Mouse (Mus musculus): ENCODE results near the gene Hal. TPM values are rescaled to one million over a fixed set of nuclear protein-coding genes. Genes with fewer than 3 reads are reported as not detected.

Hal gene
- polyA plus RNA-seq (2015; fragmentation: Nextera tagmentation; extraction: Ambion mirVana): 0.25 TPM in 1 of 2 replicates, not detected in the other

DNA sequence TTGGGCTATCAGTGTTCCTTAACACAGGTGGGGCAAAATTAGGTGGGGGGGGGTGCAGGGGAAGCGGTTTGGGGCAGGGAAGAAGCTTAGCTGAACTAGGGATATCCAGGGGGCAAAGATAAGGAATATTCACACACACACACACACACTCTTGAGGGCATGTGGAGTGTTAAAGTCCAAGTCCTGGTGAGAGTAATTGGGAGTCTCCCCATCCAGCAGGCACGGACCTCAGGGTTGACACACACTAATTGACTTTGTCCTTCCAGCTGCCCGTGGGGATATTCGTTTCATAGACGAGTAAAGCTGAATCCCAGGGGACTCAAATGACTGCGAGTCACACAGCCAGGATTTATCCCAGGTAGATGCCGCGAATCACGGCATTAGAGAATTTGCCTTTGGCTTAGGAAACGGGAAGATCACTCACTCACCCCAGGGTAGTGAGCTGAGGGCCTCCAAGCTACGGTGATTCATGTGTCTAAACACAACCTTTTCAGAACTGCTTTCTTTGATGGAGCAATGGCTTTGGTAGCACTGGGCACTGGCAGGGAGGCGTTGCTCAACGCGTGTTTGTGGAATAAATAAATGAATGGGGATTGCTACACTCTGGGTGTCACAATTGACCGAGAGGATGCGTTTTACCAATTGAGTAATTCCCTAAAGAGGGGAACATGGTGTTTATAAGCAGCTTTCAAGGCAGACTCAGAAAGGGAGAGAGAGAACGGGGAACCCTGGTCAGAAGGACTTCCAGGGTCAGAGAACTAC, at the start of gene Hal:
Hal (plus strand) TSS at position 703 of the 762 bp plus-strand sequence.
- WGBS: 63% methylated on average over 17 of the region's 17 CpGs
- H3K4me3 ChIP-seq (ENCODE audit: low read length): no peak within 1 kb of the TSS

DNA sequence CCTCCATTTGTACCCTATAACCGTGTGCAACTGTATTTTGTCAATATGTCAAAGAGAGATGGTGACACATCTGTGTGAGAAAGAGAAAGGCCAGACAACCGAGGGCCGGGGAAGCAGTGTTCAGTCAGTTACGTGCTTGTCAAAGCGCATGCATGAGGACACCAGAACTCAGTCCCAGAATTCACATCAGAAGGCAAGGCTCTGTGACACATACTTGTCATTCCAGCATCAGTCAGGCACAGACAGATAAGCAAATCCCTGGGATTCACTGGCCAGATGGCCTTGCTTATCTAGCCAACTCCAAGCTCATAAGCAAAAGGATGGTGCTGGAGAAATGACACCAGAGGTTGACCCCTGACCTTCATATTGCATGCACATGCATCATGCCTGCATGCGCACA, 47.1 kb upstream of the Hal start:
- Histone ChIP-seq H3K27me3 (ENCODE audit: insufficient read depth, low read length) (no peaks in the 10 kb centered on the region), H3K4me3 (ENCODE audit: low read length) (no peak overlapping the region), H3K9me3 (ENCODE audit: low read length) (no peaks in the 10 kb centered on the region), H3K36me3 (ENCODE audit: insufficient read depth, low read length) (no peaks in the 10 kb centered on the region), H3K27ac (ENCODE audit: low read length) (no peak overlapping the region), H3K9ac (replicated peaks; ENCODE audit: low read length) (no peak overlapping the region), H3K4me1 (ENCODE audit: insufficient read depth, low read length) (0 out of 2 replicates have a peak, but pooled peaks cover 8% of the 10 kb centered on the region), H3K4me2 (replicated peaks; ENCODE audit: low read depth, low read length) (no peak overlapping the region)
- no peak for ATAC-seq (ENCODE audit: low FRiP score, low TSS enrichment)
- 83% methylated on average over 6 of the region's 6 CpGs for WGBS

More for the DNA sequence above, at the start of gene Hal:
- Histone ChIP-seq H3K36me3 (ENCODE audit: insufficient read depth, low read length) (peaks cover 4% of the 10 kb centered on the region), H3K9ac (replicated peaks; ENCODE audit: low read length) (no peak within 1 kb of the TSS), H3K27ac (ENCODE audit: low read length) (no peak within 1 kb of the TSS), H3K4me1 (ENCODE audit: insufficient read depth, low read length) (0 out of 2 replicates have a peak, but pooled peaks cover 6% of the 10 kb centered on the region), H3K9me3 (ENCODE audit: low read length) (no peaks in the 10 kb centered on the region), H3K4me2 (replicated peaks; ENCODE audit: low read depth, low read length) (no peak within 1 kb of the TSS), H3K27me3 (ENCODE audit: insufficient read depth, low read length) (no peaks in the 10 kb centered on the region)
- ATAC-seq (ENCODE audit: low FRiP score, low TSS enrichment): no peak

DNA sequence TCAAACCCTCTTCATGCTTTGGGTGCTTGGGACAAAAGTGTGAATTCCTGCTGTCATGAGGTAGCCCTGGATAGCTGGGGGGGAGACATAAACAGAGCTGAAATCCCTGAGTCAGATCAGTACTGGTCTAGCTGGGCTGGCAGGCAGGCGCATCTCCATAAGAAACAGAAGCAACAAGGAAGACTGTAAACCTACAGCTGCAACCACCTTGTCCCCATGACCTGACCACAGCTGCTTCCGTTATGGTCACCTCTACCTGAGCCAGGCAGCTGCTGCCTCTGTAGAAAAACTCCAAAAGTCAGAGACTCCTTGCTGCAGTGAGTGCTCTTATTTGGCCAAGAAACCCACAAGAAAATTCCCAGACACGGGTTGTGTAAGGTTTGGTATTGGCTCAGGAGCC, 46.4 kb upstream of the Hal start:
- Histone ChIP-seq H3K9me3 (ENCODE audit: low read length) (no peaks in the 10 kb centered on the region), H3K4me2 (replicated peaks; ENCODE audit: low read depth, low read length) (no peak overlapping the region), H3K9ac (replicated peaks; ENCODE audit: low read length) (no peak overlapping the region), H3K4me3 (ENCODE audit: low read length) (no peak overlapping the region), H3K4me1 (ENCODE audit: insufficient read depth, low read length) (0 out of 2 replicates have a peak, but pooled peaks cover 4% of the 10 kb centered on the region), H3K36me3 (ENCODE audit: insufficient read depth, low read length) (no peaks in the 10 kb centered on the region), H3K27ac (ENCODE audit: low read length) (no peak overlapping the region), H3K27me3 (ENCODE audit: insufficient read depth, low read length) (no peaks in the 10 kb centered on the region)
- 84% methylated on average over 3 of the region's 3 CpGs for WGBS
- no peak for ATAC-seq (ENCODE audit: low FRiP score, low TSS enrichment)

DNA sequence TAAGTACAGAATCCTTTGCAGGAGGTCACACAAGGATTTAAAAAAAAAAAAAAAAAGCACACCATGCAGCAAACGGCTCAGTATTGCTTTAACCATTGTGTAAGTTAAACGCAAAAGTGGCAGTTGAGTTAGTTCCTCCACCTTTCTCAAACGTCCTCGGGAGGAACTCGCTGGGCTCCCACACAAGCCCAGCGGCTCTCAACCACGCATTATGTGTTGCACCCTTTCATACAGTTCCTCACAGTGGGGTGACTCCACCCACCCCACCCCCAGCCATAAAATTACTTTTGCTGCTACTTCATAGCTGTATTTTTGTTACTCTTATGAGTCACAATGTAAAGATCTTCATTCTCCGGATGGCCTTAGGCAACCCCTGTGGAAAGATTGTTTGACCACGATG, 44.2 kb upstream of the Hal start:
- Histone ChIP-seq H3K4me1 (ENCODE audit: insufficient read depth, low read length) (no peaks in the 10 kb centered on the region), H3K4me2 (replicated peaks; ENCODE audit: low read depth, low read length) (no peak overlapping the region), H3K36me3 (ENCODE audit: insufficient read depth, low read length) (no peaks in the 10 kb centered on the region), H3K27me3 (ENCODE audit: insufficient read depth, low read length) (no peaks in the 10 kb centered on the region), H3K4me3 (ENCODE audit: low read length) (no peak overlapping the region), H3K9ac (replicated peaks; ENCODE audit: low read length) (no peak overlapping the region), H3K27ac (ENCODE audit: low read length) (no peak overlapping the region), H3K9me3 (ENCODE audit: low read length) (no peaks in the 10 kb centered on the region)
- 63% methylated on average over 9 of the region's 9 CpGs for WGBS
- no peak for ATAC-seq (ENCODE audit: low FRiP score, low TSS enrichment)

- no peaks in the 10 kb centered on the region for H3K36me3 ChIP-seq (ENCODE audit: insufficient read depth, low read length)
- no peak overlapping the region for H3K4me3 ChIP-seq (ENCODE audit: low read length)
- no peak overlapping the region for H3K27ac ChIP-seq (ENCODE audit: low read length)
- H3K27me3 ChIP-seq (ENCODE audit: insufficient read depth, low read length): no peaks in the 10 kb centered on the region
- H3K4me1 ChIP-seq (ENCODE audit: insufficient read depth, low read length): peaks cover 3% of the 10 kb centered on the region; the same call in 1 of the 2 replicates
- no peak overlapping the region for H3K9ac ChIP-seq (replicated peaks; ENCODE audit: low read length)
- H3K4me2 ChIP-seq (replicated peaks; ENCODE audit: low read depth, low read length): no peak overlapping the region
- ATAC-seq (ENCODE audit: low FRiP score, low TSS enrichment): no peak
- 58% methylated on average over 10 of the region's 10 CpGs for WGBS
- no peaks in the 10 kb centered on the region for H3K9me3 ChIP-seq (ENCODE audit: low read length)
Observed at GRCm38 (mm10) chr10:93447398-93447797, 41.2 kb upstream of the Hal start.

DNA sequence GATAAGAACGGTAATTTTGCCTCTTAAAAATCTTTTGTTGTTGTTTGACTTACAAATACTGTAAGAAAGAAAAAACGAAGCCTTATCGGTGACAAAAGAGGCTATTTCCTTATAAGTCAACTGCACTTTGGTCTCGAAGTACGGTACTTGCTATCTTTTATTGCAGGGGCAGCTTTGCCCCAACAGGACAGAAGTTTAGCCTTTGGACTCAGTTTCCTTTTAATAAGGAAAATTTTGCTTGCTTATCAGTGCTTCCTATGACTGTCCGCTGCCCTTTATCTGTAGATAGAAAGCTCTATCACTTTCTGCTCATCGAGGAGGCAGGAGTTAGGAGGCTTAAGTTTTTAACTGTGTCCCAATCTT, 33.9 kb upstream of the Hal start:
- no peaks in the 10 kb centered on the region for H3K27me3 ChIP-seq (ENCODE audit: insufficient read depth, low read length)
- H3K27ac ChIP-seq (ENCODE audit: low read length): no peak overlapping the region
- WGBS: 49% methylated on average over 7 of the region's 7 CpGs
- no peak for ATAC-seq (ENCODE audit: low FRiP score, low TSS enrichment)
- H3K9ac ChIP-seq (replicated peaks; ENCODE audit: low read length): 0 out of 2 replicates have a peak overlapping the region, but pooled peaks have one; percentile 46
- no peaks in the 10 kb centered on the region for H3K36me3 ChIP-seq (ENCODE audit: insufficient read depth, low read length)
- no peaks in the 10 kb centered on the region for H3K9me3 ChIP-seq (ENCODE audit: low read length)
- H3K4me3 ChIP-seq (ENCODE audit: low read length): peak overlapping the region; percentile 85
- peak overlapping the region; percentile 93 for H3K4me2 ChIP-seq (replicated peaks; ENCODE audit: low read depth, low read length)
- peaks cover 18% of the 10 kb centered on the region for H3K4me1 ChIP-seq (ENCODE audit: insufficient read depth, low read length)

DNA sequence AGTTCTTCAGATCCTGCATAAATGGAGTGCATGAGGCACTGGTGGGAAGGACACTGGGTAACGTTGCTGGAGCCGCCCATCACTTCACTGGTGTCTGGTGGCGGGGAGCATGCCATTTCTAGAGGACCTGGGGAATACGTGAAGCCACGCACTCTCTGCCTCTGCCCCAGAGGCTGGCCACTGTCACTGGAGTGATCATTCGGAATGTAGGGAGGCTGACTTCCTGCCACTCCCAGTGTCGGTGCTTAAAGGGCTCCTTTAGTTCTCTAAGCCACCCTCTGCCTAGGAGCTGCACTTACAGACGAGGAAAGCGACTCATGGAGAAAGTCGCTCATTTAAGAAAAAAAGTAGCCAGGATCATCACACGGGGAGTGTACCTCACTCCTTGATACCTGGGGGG, 28.5 kb upstream of the Hal start:
- no peak overlapping the region for H3K4me2 ChIP-seq (replicated peaks; ENCODE audit: low read depth, low read length)
- 82% methylated on average over 11 of the region's 11 CpGs for WGBS
- H3K9ac ChIP-seq (replicated peaks; ENCODE audit: low read length): no peak overlapping the region
- H3K4me3 ChIP-seq (ENCODE audit: low read length): no peak overlapping the region
- ATAC-seq (ENCODE audit: low FRiP score, low TSS enrichment): no peak
- H3K27me3 ChIP-seq (ENCODE audit: insufficient read depth, low read length): no peaks in the 10 kb centered on the region
- no peaks in the 10 kb centered on the region for H3K9me3 ChIP-seq (ENCODE audit: low read length)
- H3K27ac ChIP-seq (ENCODE audit: low read length): no peak overlapping the region
- peaks cover 3% of the 10 kb centered on the region; the same call in 1 of the 2 replicates for H3K4me1 ChIP-seq (ENCODE audit: insufficient read depth, low read length)
- H3K36me3 ChIP-seq (ENCODE audit: insufficient read depth, low read length): peaks cover 25% of the 10 kb centered on the region

DNA sequence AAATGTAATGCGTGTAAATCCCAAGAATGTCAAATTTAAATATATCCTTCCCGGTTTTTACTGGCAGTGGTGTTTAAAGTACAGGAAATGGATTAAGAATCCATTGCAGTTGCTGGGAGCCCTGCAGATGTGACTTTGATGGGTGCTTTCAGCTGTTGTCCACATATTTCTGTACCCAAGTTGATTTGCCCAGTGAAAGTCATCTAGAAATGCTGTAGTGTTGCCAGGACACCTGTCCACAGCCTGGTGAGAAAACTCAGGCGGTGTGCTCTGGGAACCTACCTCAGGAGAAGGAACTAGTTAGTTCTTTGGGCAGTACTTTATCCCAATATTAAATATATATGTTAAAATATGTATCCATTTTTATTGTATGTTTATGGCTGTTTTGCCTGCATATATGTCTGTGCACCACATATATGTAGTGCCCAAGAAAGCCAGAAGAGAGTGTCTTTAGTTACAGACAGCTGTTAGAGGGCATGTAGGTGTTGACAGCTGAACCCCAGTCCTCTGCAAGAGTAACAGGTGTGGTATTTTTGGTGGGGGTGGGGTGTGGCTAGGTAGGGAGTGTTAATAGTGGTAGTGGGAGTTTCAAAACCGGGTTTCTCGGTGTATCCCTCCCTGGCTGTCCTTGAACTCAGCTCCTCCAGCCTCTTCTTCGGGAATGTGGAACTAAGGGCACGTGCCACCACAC, 25.7 kb upstream of the Hal start:
- Histone ChIP-seq H3K9me3 (ENCODE audit: low read length) (no peaks in the 10 kb centered on the region), H3K4me3 (ENCODE audit: low read length) (no peak overlapping the region), H3K27me3 (ENCODE audit: insufficient read depth, low read length) (no peaks in the 10 kb centered on the region), H3K4me1 (ENCODE audit: insufficient read depth, low read length) (no peaks in the 10 kb centered on the region), H3K27ac (ENCODE audit: low read length) (no peak overlapping the region), H3K4me2 (replicated peaks; ENCODE audit: low read depth, low read length) (no peak overlapping the region), H3K36me3 (ENCODE audit: insufficient read depth, low read length) (peaks cover 47% of the 10 kb centered on the region), H3K9ac (replicated peaks; ENCODE audit: low read length) (no peak overlapping the region)
- ATAC-seq (ENCODE audit: low FRiP score, low TSS enrichment): no peak
- 88% methylated on average over 7 of the region's 7 CpGs for WGBS

GRCm38 (mm10) chr10:93463611-93464010, 25.0 kb upstream of the Hal start:
- no peaks in the 10 kb centered on the region for H3K9me3 ChIP-seq (ENCODE audit: low read length)
- ATAC-seq (ENCODE audit: low FRiP score, low TSS enrichment): no peak
- no peaks in the 10 kb centered on the region for H3K27me3 ChIP-seq (ENCODE audit: insufficient read depth, low read length)
- H3K9ac ChIP-seq (replicated peaks; ENCODE audit: low read length): no peak overlapping the region
- H3K4me3 ChIP-seq (ENCODE audit: low read length): no peak overlapping the region
- H3K27ac ChIP-seq (ENCODE audit: low read length): no peak overlapping the region
- H3K36me3 ChIP-seq (ENCODE audit: insufficient read depth, low read length): peaks cover 50% of the 10 kb centered on the region
- no peaks in the 10 kb centered on the region for H3K4me1 ChIP-seq (ENCODE audit: insufficient read depth, low read length)
- WGBS: 93% methylated on average over 13 of the region's 13 CpGs
- no peak overlapping the region for H3K4me2 ChIP-seq (replicated peaks; ENCODE audit: low read depth, low read length)

DNA sequence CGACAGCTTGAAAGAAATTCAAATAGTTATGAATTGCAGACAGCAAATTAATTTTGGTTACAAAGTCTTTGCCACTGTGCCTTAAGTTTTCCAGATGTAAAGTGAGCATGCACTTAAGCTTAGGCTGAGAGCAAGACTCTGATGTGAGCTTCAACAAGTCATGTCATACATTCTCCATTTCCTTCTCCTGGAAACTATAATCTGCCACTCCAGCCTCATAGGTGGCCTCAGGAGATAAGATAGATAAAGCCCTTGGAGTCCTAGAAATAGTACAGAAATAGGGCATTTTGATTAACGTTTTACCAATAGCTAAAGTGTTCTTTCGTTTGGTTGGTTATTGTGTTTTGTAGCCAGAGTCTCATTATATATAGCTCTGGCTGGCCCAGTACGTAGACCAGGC, 21.3 kb upstream of the Hal start:
- 93% methylated on average over 4 of the region's 4 CpGs for WGBS
- H3K9me3 ChIP-seq (ENCODE audit: low read length): no peaks in the 10 kb centered on the region
- no peaks in the 10 kb centered on the region for H3K27me3 ChIP-seq (ENCODE audit: insufficient read depth, low read length)
- no peak overlapping the region for H3K4me3 ChIP-seq (ENCODE audit: low read length)
- H3K27ac ChIP-seq (ENCODE audit: low read length): no peak overlapping the region
- no peaks in the 10 kb centered on the region for H3K4me1 ChIP-seq (ENCODE audit: insufficient read depth, low read length)
- peaks cover 52% of the 10 kb centered on the region for H3K36me3 ChIP-seq (ENCODE audit: insufficient read depth, low read length)
- no peak overlapping the region for H3K9ac ChIP-seq (replicated peaks; ENCODE audit: low read length)
- no peak for ATAC-seq (ENCODE audit: low FRiP score, low TSS enrichment)
- no peak overlapping the region for H3K4me2 ChIP-seq (replicated peaks; ENCODE audit: low read depth, low read length)
